Mouse (Mus musculus) bone marrow, adult 2 months (tissue): Measurements from ENCODE around the gene Serinc3. TPM values are rescaled to one million over a fixed set of nuclear protein-coding genes. Genes with fewer than 3 reads are reported as not detected.

Source experiments
- H3K27ac ChIP-seq: fragments of 200-500 bp; 2 replicates; pipeline ENCODE4 v1.5.1; 2012; ENCODE audit warnings: low read depth, mild to moderate bottlenecking, control low read depth, inconsistent platforms, low read length; ENCODE audit not compliant: control insufficient read depth, poor library complexity, insufficient read depth
- H3K4me1 ChIP-seq: fragments of 200-500 bp; 2 replicates; pipeline ENCODE4 v1.6.1; 2011; ENCODE audit warnings: low read length; ENCODE audit not compliant: control insufficient read depth, insufficient read depth
- H3K4me3 ChIP-seq: fragments of 200-500 bp; replicated peaks from 2 replicates; pipeline ENCODE3; 2011; ENCODE audit warnings: mild to moderate bottlenecking, low read depth, low read length, control low read depth; ENCODE audit not compliant: control insufficient read depth
- CTCF ChIP-seq: fragments of 200-500 bp; IDR thresholded peaks from 2 replicates; pipeline ENCODE4 v1.5.1; 2011; ENCODE audit warnings: low read length, control low read depth; ENCODE audit not compliant: control insufficient read depth, insufficient read depth
- POLR2A ChIP-seq: fragments of 200-500 bp; IDR thresholded peaks from 2 replicates; pipeline ENCODE4 v1.6.1; 2011; ENCODE audit warnings: low read depth, mild to moderate bottlenecking, control low read depth, low read length, borderline replicate concordance; ENCODE audit not compliant: control insufficient read depth
- WGBS: fragments of 180-500 bp; shearing (Covaris S2); methylation state at CpG from one replicate; pipeline ENCODE4 v1.1.7; 2018; 5-methylcytosine and 5-hydroxymethylcytosine counted together
- polyA plus RNA-seq: library from polyadenylated mRNA; stranded (reverse); fragments of >200 nt; gene quantifications from 2 replicates; pipeline ENCODE4 v1.2.4, GENCODE M21; 2011; ENCODE audit warnings: low replicate concordance; ENCODE audit not compliant: missing spikeins, insufficient read depth, insufficient read length

Gene Serinc3
- polyA plus RNA-seq, 1 experiment: 328 TPM

DNA sequence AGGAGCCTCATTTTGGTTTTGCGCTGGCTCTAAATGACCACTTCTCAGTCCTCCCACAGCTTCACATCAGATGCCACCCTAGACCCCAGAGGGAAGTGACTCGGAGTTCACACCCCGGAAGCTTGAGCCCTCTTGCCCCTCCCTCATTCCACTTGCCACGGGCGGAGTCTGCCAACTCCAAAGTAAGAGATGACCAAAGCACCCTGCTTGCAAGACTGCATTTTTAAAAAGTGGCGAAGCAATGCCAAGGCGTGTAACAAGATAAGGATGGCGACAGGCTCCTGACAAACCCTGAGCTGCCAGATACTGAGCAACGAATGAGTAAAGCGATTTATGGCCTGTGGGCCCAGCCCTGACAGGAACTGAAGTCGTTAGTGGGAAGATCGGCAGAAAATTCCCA is 54.7 kb downstream of the Serinc3 start:
- WGBS: 16% methylated on average over 12 of the region's 12 CpGs
- no peak overlapping the region for H3K4me3 ChIP-seq
- H3K27ac ChIP-seq: no peak overlapping the region
- H3K4me1 ChIP-seq: no peaks in the 10 kb centered on the region; the same call in 1 of the 2 replicates
- TF ChIP-seq CTCF (no peak), POLR2A (no peak)

DNA sequence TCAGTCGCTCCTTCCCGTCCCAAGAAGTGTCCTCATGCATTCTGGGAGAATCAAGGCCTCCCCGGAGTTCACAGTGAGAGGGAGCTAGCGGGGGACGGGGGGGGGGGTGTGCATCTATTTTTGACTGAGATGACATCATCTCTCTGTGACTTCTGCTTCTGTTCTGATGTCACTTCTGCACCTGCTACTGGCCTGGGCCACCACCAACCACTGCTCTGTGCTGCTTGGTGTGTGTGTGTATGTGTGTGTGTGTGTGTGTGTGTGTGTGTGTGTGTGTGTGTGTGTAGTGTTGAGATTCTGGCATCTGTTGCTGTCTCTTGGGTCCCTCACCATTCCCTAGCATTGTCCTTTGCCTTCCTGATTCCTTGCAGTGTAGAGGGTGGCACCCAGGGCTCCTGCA is 57.4 kb downstream of the Serinc3 start:
- H3K27ac ChIP-seq: no peak overlapping the region
- 28% methylated on average over 5 of the region's 5 CpGs for WGBS
- TF ChIP-seq CTCF: no peak
- TF ChIP-seq POLR2A: no peak

DNA sequence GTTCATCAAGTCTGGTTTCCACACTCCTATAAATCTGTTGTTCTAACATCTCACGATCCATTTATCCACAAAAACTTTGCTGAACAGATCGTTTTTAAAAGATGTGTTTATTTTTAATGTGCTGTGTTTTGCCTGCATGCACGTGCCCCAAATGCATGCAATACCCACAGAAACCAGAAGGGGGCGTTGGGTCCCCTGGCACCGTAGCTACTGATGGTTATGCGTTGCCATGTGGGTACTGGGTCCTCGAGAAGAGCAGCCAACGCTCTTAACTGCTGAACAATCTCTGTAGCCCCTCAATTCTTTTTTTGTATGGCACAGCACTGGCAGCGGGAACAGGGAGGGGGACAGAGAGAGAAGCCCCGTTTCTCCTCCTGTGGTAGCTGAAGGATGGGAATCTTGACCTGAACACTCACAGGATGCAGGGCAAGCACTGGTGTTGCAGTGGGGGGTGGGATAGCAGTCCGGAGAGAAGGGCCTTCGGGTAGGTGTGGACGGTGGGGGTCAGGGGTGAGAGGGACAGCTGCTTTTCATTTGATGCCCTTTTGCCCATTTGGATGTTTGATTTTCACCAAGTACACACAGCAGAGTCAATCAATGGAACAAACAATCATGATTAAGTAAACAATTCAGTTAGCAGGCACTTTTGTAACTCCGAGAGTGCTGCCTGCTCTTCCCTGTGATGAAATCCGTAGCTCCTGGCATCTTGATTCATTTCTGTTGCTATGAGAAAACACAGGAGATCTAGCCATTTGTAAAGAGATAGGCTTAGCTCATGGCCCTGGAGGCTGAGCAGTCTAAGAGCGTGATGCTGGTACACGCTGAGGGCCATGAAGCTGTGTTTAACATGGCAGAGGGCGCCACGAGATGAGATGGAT is 58.3 kb downstream of the Serinc3 start:
- WGBS: 52% methylated on average over 19 of the region's 19 CpGs
- H3K4me1 ChIP-seq: no peaks in the 10 kb centered on the region; the same call in 1 of the 2 replicates
- H3K27ac ChIP-seq: no peak overlapping the region
- TF ChIP-seq CTCF (peak; percentile 83), POLR2A (no peak)
- no peak overlapping the region for H3K4me3 ChIP-seq

More for the DNA sequence above, 57.4 kb downstream of the Serinc3 start:
- no peaks in the 10 kb centered on the region; the same call in 1 of the 2 replicates for H3K4me1 ChIP-seq
- H3K4me3 ChIP-seq: no peak overlapping the region

DNA sequence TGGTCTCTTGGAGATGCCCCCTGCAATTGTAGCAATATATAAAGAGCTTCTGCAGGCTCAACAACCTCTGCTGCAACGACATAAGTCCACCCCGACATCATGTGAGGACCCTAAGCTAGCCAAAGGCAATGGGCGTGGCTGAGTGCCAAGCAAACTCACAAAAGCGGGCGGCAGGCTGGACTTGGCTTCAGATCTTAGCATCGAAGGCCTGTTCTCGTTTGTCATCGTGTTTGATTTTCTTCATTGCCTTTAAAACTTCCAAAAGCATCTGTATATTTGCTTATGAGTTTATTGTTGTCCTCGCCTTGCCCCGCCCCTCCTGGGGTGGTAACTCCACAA is 60.9 kb downstream of the Serinc3 start:
- 70% methylated on average over 10 of the region's 10 CpGs for WGBS
- H3K27ac ChIP-seq: no peak overlapping the region
- H3K4me3 ChIP-seq: no peak overlapping the region
- TF ChIP-seq POLR2A (no peak), CTCF (no peak)
- H3K4me1 ChIP-seq: no peaks in the 10 kb centered on the region; the same call in 1 of the 2 replicates

DNA sequence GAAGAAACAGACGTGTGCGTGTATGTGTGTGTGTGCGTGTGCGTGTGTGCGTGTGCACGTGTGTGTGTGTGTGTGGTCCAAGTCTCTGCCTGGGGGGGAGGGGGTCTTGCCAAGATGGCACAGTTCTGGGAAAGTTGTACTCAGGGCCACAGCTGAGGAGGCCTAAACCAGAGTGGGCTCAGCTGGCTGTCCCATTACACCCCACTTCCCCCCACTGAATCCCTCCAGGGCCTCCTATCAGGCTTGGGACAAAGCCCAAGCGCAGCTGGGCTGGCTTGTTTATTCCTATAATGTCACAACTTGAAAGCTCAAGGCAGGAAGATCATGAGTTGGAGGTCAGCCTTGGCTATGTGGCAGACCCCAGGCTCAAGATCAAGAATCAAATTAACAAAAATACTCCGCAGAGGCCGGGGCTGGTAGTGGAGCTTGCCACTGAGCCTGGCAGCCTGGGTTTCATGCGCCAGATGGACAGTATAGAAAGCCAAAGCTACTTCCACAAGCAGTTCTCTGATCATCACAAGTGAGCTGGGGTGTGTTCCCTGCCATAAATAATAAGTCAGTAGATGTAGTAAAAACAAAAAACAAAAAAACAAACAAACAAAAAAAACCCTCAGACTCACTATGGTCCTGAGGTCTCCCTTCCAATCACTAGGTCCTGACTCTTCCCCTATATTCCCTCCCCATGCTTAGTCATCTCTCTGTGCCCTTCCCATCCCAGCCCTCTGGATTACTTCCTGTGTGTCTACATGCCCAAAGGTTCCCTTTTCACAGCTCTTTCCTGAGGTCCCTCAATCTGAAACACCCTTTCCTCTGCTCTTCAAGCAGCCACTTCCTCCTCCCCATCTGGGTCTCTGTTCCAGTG is 61.5 kb downstream of the Serinc3 start:
- 93% methylated on average over 10 of the region's 10 CpGs for WGBS
- no peaks in the 10 kb centered on the region; the same call in 1 of the 2 replicates for H3K4me1 ChIP-seq
- TF ChIP-seq POLR2A (no peak), CTCF (no peak)
- H3K27ac ChIP-seq: no peak overlapping the region
- no peak overlapping the region for H3K4me3 ChIP-seq

DNA sequence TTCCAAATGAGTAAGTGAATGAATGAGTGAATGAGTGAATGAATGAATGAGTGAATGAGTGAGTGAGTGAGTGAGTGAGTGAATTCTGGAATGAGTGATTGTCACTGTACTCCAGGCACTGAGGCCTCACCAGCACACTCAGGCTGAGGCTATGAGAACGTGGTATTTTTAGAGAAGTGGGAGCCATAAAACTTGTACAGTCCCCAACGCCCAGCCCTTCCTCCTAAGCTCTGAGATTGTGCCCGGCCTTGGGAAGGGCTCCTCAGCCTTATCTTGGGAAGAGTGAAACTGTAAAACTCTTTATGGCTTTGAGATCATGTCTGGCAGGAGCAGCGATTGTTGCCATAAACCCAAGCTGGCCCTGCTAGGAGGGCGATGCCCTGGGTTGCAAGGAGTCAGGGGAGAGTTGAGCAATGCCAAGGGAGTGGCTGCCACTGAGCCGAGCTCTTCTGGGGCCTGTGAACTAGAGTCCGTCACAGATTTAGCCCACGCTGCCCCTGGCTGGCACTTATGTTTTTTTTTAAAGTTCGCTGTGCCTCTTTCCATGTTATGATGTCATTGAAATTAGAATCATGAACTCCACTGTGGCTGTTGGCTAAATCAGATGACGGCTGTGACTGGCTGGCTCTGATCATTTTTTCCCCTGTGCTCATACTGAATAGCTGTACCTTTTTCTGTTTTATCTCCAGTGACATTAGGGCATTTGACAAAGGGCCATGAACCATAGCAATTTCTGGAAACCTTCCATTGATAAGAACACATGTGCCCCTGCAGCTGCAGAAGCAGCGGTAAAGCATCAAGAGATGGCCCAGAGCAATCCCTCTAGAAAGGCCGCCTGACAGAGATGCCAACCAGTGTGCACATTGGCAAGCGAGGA is 64.6 kb downstream of the Serinc3 start:
- Histone ChIP-seq H3K4me3 (no peak overlapping the region), H3K4me1 (no peaks in the 10 kb centered on the region; the same call in 1 of the 2 replicates), H3K27ac (0 out of 2 replicates have a peak overlapping the region, but pooled peaks have one; percentile 19)
- no peak for TF ChIP-seq CTCF
- no peak for TF ChIP-seq POLR2A
- 42% methylated on average over 13 of the region's 13 CpGs for WGBS

DNA sequence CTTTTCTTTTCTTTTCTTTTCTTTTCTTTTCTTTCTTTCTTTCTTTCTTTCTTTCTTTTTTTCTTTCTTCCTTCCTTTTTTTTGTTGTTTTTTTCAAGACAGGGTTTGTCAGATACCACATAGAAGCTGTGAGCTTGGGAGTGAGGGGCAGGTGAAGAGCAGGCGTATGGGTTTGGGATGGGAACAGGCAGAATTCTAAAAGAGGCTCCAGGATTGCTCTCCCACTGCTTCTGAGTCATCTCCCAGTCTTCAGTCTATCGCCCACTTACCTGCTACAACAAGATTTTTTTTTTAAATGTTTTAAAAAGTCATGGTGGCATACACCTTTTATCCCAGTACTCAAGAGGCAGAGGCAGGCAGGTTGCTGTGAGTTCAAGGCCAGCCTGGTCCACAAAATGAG is 66.9 kb downstream of the Serinc3 start:
- Histone ChIP-seq H3K27ac (no peak overlapping the region), H3K4me3 (no peak overlapping the region), H3K4me1 (no peaks in the 10 kb centered on the region; the same call in 1 of the 2 replicates)
- no peak for TF ChIP-seq POLR2A
- TF ChIP-seq CTCF: no peak
- WGBS: 88% methylated on average over 2 of the region's 2 CpGs
